Mouse (Mus musculus): Measurements from ENCODE around the gene Scaper. TPM values are rescaled to one million over a fixed set of nuclear protein-coding genes. Genes with fewer than 3 reads are reported as not detected.

The Scaper gene
- 35.6 and 36.1 TPM in 2 replicates for polyA plus RNA-seq (2015; fragmentation: Nextera tagmentation; extraction: Ambion mirVana)

GRCm38 (mm10) chr9:55937664-55938617, at the start of gene Scaper:
Scaper (minus strand) TSS chr9:55938119.
- H3K4me3 ChIP-seq: peak within 1 kb of the TSS; percentile 85
- peak within 1 kb of the TSS; percentile 93 for H3K27ac ChIP-seq (replicated peaks)
- no peaks in the 10 kb centered on the region for H3K27me3 ChIP-seq
- peak within 1 kb of the TSS; percentile 91 for H3K9ac ChIP-seq
- no peaks in the 10 kb centered on the region for H3K36me3 ChIP-seq
- peaks cover 23% of the 10 kb centered on the region for H3K4me1 ChIP-seq (replicated peaks)
- H3K9me3 ChIP-seq: no peaks in the 10 kb centered on the region
- H3K4me2 ChIP-seq: peak within 1 kb of the TSS; percentile 84
- WGBS: under 1% methylated on average over 59 of the region's 60 CpGs
- peak; percentile 97 for ATAC-seq (ENCODE audit: low FRiP score, low read depth)

- Histone ChIP-seq H3K9me3 (no peaks in the 10 kb centered on the region), H3K36me3 (no peaks in the 10 kb centered on the region), H3K9ac (no peak overlapping the region), H3K4me2 (no peak overlapping the region), H3K4me1 (replicated peaks) (no peaks in the 10 kb centered on the region), H3K4me3 (no peak overlapping the region), H3K27ac (replicated peaks) (no peak overlapping the region), H3K27me3 (no peaks in the 10 kb centered on the region)
- 33% methylated on average over 1 of the region's 1 CpGs for WGBS
- ATAC-seq (ENCODE audit: low FRiP score, low read depth): no peak
Observed at GRCm38 (mm10) chr9:55946819-55947218, 8.9 kb upstream of the Scaper start.

GRCm38 (mm10) chr9:55941356-55941755, 3.4 kb upstream of the Scaper start:
- no peak for ATAC-seq (ENCODE audit: low FRiP score, low read depth)
- Histone ChIP-seq H3K27ac (replicated peaks) (no peak overlapping the region), H3K27me3 (no peaks in the 10 kb centered on the region), H3K36me3 (no peaks in the 10 kb centered on the region), H3K9ac (no peak overlapping the region), H3K4me3 (no peak overlapping the region), H3K9me3 (no peaks in the 10 kb centered on the region), H3K4me1 (replicated peaks) (peaks cover 16% of the 10 kb centered on the region), H3K4me2 (no peak overlapping the region)

GRCm38 (mm10) chr9:55938618-55938985, 683 bp upstream of the Scaper start:
- ATAC-seq (ENCODE audit: low FRiP score, low read depth): no peak
- H3K4me2 ChIP-seq: peak overlapping the region; percentile 84
- H3K4me3 ChIP-seq: peak overlapping the region; percentile 85
- no peaks in the 10 kb centered on the region for H3K36me3 ChIP-seq
- H3K9ac ChIP-seq: peak overlapping the region; percentile 91
- H3K27ac ChIP-seq (replicated peaks): peak overlapping the region; percentile 93; the same call in 1 of the 2 replicates
- WGBS: 63% methylated on average over 6 of the region's 6 CpGs
- H3K27me3 ChIP-seq: no peaks in the 10 kb centered on the region
- no peaks in the 10 kb centered on the region for H3K9me3 ChIP-seq
- H3K4me1 ChIP-seq (replicated peaks): peaks cover 23% of the 10 kb centered on the region

- Histone ChIP-seq H3K4me3 (peak overlapping the region; percentile 85), H3K9ac (peak overlapping the region; percentile 91), H3K27ac (replicated peaks) (peak overlapping the region; percentile 93), H3K9me3 (no peaks in the 10 kb centered on the region), H3K27me3 (no peaks in the 10 kb centered on the region), H3K4me2 (peak overlapping the region; percentile 84), H3K36me3 (no peaks in the 10 kb centered on the region), H3K4me1 (replicated peaks) (peaks cover 23% of the 10 kb centered on the region)
- 20% methylated on average over 5 of the region's 5 CpGs for WGBS
- ATAC-seq (ENCODE audit: low FRiP score, low read depth): peak; percentile 29; the same call in 1 of the 2 replicates
Observed at GRCm38 (mm10) chr9:55937224-55937663, 675 bp downstream of the Scaper start.

- ATAC-seq (ENCODE audit: low FRiP score, low read depth): no peak
Observed at GRCm38 (mm10) chr9:55932482-55932881, 5.4 kb downstream of the Scaper start.

GRCm38 (mm10) chr9:55918579-55918978, 19.3 kb downstream of the Scaper start:
- Histone ChIP-seq H3K9me3 (no peaks in the 10 kb centered on the region), H3K9ac (no peak overlapping the region), H3K27me3 (no peaks in the 10 kb centered on the region), H3K4me1 (replicated peaks) (no peaks in the 10 kb centered on the region), H3K27ac (replicated peaks) (no peak overlapping the region), H3K4me2 (no peak overlapping the region), H3K36me3 (peaks cover 2% of the 10 kb centered on the region; the same call in 1 of the 2 replicates), H3K4me3 (no peak overlapping the region)
- 72% methylated on average over 3 of the region's 3 CpGs for WGBS
- ATAC-seq (ENCODE audit: low FRiP score, low read depth): no peak

More at GRCm38 (mm10) chr9:55932482-55932881, 5.4 kb downstream of the Scaper start:
- no peak overlapping the region for H3K4me2 ChIP-seq
- H3K9me3 ChIP-seq: no peaks in the 10 kb centered on the region
- H3K36me3 ChIP-seq: no peaks in the 10 kb centered on the region
- 90% methylated on average over 1 of the region's 1 CpGs for WGBS
- no peak overlapping the region for H3K9ac ChIP-seq
- H3K4me3 ChIP-seq: no peak overlapping the region
- H3K27me3 ChIP-seq: no peaks in the 10 kb centered on the region
- H3K27ac ChIP-seq (replicated peaks): no peak overlapping the region
- peaks cover 17% of the 10 kb centered on the region for H3K4me1 ChIP-seq (replicated peaks)

GRCm38 (mm10) chr9:55916751-55917150, 21.2 kb downstream of the Scaper start:
- Histone ChIP-seq H3K36me3 (peaks cover 2% of the 10 kb centered on the region; the same call in 1 of the 2 replicates), H3K4me1 (replicated peaks) (no peaks in the 10 kb centered on the region), H3K4me3 (no peak overlapping the region), H3K4me2 (no peak overlapping the region), H3K9ac (no peak overlapping the region), H3K27ac (replicated peaks) (no peak overlapping the region), H3K9me3 (no peaks in the 10 kb centered on the region), H3K27me3 (no peaks in the 10 kb centered on the region)
- ATAC-seq (ENCODE audit: low FRiP score, low read depth): no peak

GRCm38 (mm10) chr9:55911481-55911880, 26.4 kb downstream of the Scaper start:
- Histone ChIP-seq H3K9ac (no peak overlapping the region), H3K4me3 (no peak overlapping the region), H3K9me3 (no peaks in the 10 kb centered on the region), H3K36me3 (peaks cover 23% of the 10 kb centered on the region), H3K27ac (replicated peaks) (no peak overlapping the region), H3K27me3 (no peaks in the 10 kb centered on the region), H3K4me2 (no peak overlapping the region), H3K4me1 (replicated peaks) (no peaks in the 10 kb centered on the region)
- no peak for ATAC-seq (ENCODE audit: low FRiP score, low read depth)
- 78% methylated on average over 2 of the region's 2 CpGs for WGBS

- H3K4me3 ChIP-seq: no peak overlapping the region
- WGBS: 59% methylated on average over 2 of the region's 2 CpGs
- H3K9me3 ChIP-seq: no peaks in the 10 kb centered on the region
- no peak overlapping the region for H3K4me2 ChIP-seq
- no peaks in the 10 kb centered on the region for H3K27me3 ChIP-seq
- no peaks in the 10 kb centered on the region for H3K36me3 ChIP-seq
- no peak for ATAC-seq (ENCODE audit: low FRiP score, low read depth)
- 0 out of 2 replicates have a peak overlapping the region, but pooled peaks have one; percentile 34 for H3K27ac ChIP-seq (replicated peaks)
- no peak overlapping the region for H3K9ac ChIP-seq
- H3K4me1 ChIP-seq (replicated peaks): 0 out of 2 replicates have a peak, but pooled peaks cover 3% of the 10 kb centered on the region
Observed at GRCm38 (mm10) chr9:55902964-55903363, 35.0 kb downstream of the Scaper start.

GRCm38 (mm10) chr9:55901588-55901987, 36.3 kb downstream of the Scaper start:
- H3K36me3 ChIP-seq: no peaks in the 10 kb centered on the region
- H3K27ac ChIP-seq (replicated peaks): no peak overlapping the region
- 76% methylated on average over 3 of the region's 3 CpGs for WGBS
- no peak for ATAC-seq (ENCODE audit: low FRiP score, low read depth)
- no peak overlapping the region for H3K4me2 ChIP-seq
- no peak overlapping the region for H3K9ac ChIP-seq
- H3K4me1 ChIP-seq (replicated peaks): 0 out of 2 replicates have a peak, but pooled peaks cover 3% of the 10 kb centered on the region
- no peaks in the 10 kb centered on the region for H3K9me3 ChIP-seq
- H3K27me3 ChIP-seq: no peaks in the 10 kb centered on the region
- no peak overlapping the region for H3K4me3 ChIP-seq

- no peaks in the 10 kb centered on the region for H3K9me3 ChIP-seq
- no peak overlapping the region for H3K4me2 ChIP-seq
- H3K9ac ChIP-seq: no peak overlapping the region
- no peak overlapping the region for H3K4me3 ChIP-seq
- H3K27me3 ChIP-seq: no peaks in the 10 kb centered on the region
- H3K27ac ChIP-seq (replicated peaks): no peak overlapping the region
- WGBS: 49% methylated on average over 4 of the region's 4 CpGs
- no peaks in the 10 kb centered on the region for H3K36me3 ChIP-seq
- ATAC-seq (ENCODE audit: low FRiP score, low read depth): no peak
- 0 out of 2 replicates have a peak, but pooled peaks cover 3% of the 10 kb centered on the region for H3K4me1 ChIP-seq (replicated peaks)
Observed at GRCm38 (mm10) chr9:55900531-55900930, 37.4 kb downstream of the Scaper start.
